Mouse (Mus musculus) limb, embryonic 12.5 days (tissue): Measurements from ENCODE around the gene Ghsr. TPM values are rescaled to one million over a fixed set of nuclear protein-coding genes. Genes with fewer than 3 reads are reported as not detected.
A peak's percentile ranks its signal among the peaks of the same experiment; 100 is the strongest.
"Not testable (repeated sequence)": the region's sequence is repeated elsewhere in the genome, so short reads cannot be mapped to it uniquely, and the experiment has no call there.

Experiments
- ATAC-seq: fragments of 200-750 bp; cut with Nextera tagmentation; 2 replicates; pipeline ENCODE4 v1.8.0; 2017; ENCODE audit warnings: low read depth, moderate TSS enrichment; ENCODE audit not compliant: insufficient number of reproducible peaks, insufficient read depth, low FRiP score, low TSS enrichment
- H3K27ac ChIP-seq: fragments of 300-500 bp; sonication (generic); 2 replicates; pipeline ENCODE4 v1.5.1; 2016; ENCODE audit warnings: mild to moderate bottlenecking, moderate library complexity
- H3K27me3 ChIP-seq: fragments of 300-500 bp; sonication (generic); 2 replicates; pipeline ENCODE4 v1.6.1; 2016; ENCODE audit warnings: mild to moderate bottlenecking, moderate library complexity
- H3K36me3 ChIP-seq: fragments of 300-500 bp; sonication (generic); 2 replicates; pipeline ENCODE4 v1.6.1; 2016; ENCODE audit warnings: mild to moderate bottlenecking, moderate library complexity
- H3K4me1 ChIP-seq: fragments of 300-500 bp; sonication (generic); replicated peaks from 2 replicates; pipeline ENCODE4 v1.6.1; 2016
- H3K4me2 ChIP-seq: fragments of 300-500 bp; sonication (generic); 2 replicates; pipeline ENCODE4 v1.6.1; 2016; ENCODE audit warnings: mild to moderate bottlenecking, moderate library complexity
- H3K4me3 ChIP-seq: fragments of 300-500 bp; sonication (generic); replicated peaks from 2 replicates; pipeline ENCODE4 v1.5.1; 2016; ENCODE audit warnings: mild to moderate bottlenecking
- H3K9ac ChIP-seq: fragments of 300-500 bp; sonication (generic); replicated peaks from 2 replicates; pipeline ENCODE4 v1.6.1; 2016; ENCODE audit warnings: mild to moderate bottlenecking, moderate library complexity
- H3K9me3 ChIP-seq: fragments of 300-500 bp; sonication (generic); 2 replicates; pipeline ENCODE4 v1.6.1; 2016; ENCODE audit warnings: mild to moderate bottlenecking, moderate library complexity
- WGBS: fragments of 180-500 bp; shearing (Covaris S2); methylation state at CpG from one replicate; pipeline ENCODE4 v1.1.7; 2016; 5-methylcytosine and 5-hydroxymethylcytosine counted together
- polyA plus RNA-seq: library from polyadenylated mRNA; unstranded; fragments of >200 nt; fragmentation: Nextera tagmentation; extraction: Ambion mirVana; gene quantifications from 2 replicates; pipeline ENCODE4 v1.2.1, GENCODE M21; 2016

Gene Ghsr
- polyA plus RNA-seq, 1 experiment from 2014 or later = not detected

DNA sequence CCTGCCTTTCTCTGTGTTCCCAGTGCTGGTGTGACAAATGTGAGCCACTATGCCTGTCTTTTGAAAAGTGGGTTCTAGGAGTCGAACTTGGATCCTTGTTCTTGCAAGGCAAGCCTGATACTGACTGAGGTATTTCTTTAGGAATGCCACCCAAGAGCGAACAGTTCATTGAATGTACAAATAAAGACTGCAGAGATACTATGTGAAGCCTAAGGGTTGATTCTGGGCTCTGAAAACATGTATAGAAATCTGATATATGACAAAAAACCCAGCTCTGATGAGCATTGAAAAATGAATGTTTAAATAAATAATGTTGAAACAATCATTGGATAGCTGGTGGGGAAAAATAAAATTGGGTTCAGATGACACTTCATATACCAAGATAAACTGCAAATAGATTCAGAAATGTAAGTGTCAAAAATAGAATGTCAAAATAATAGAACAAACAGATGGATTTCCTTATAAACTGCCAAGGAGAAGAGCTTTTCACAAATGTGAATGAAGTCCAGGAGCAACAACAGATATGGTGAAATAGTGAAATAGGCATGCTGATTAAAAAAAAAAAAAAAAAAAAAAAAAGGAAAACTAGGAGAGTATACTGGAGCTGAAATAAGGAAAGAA, 11.9 kb upstream of the Ghsr start:
- no peak overlapping the region for H3K27ac ChIP-seq
- no peak overlapping the region for H3K9ac ChIP-seq
- no peaks in the 10 kb centered on the region for H3K27me3 ChIP-seq
- no peak overlapping the region for H3K4me2 ChIP-seq
- no peaks in the 10 kb centered on the region for H3K4me1 ChIP-seq
- 77% methylated on average over 2 of the region's 2 CpGs for WGBS
- no peaks in the 10 kb centered on the region for H3K36me3 ChIP-seq
- no peaks in the 10 kb centered on the region for H3K9me3 ChIP-seq
- H3K4me3 ChIP-seq = no peak overlapping the region
- no peak for ATAC-seq

DNA sequence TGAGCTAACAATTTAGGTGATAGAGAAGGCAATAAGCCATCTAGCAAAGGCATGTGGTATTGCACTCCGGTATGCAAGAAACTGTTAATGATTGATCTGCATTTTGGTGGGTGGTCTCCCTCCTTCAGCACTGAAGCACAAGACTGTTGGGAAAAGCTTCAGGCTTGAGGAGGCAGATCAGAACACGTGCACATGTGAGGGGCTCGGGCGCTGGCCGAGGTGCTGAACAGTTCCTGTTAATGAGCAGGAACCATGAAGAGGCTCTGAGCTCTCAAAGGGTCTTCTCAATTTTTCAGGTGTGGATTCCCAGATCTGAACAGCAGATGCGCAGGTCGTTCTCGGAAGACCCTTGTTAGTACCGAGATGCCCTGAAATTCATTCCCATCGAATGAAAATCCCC, 1.0 kb upstream of the Ghsr start:
- Histone ChIP-seq H3K4me1 (peaks cover 5% of the 10 kb centered on the region), H3K36me3 (no peaks in the 10 kb centered on the region), H3K9ac (no peak overlapping the region), H3K27ac (no peak overlapping the region), H3K9me3 (no peaks in the 10 kb centered on the region), H3K4me3 (no peak overlapping the region), H3K27me3 (peaks cover 62% of the 10 kb centered on the region), H3K4me2 (no peak overlapping the region)
- 8% methylated on average over 10 of the region's 10 CpGs for WGBS
- ATAC-seq = no peak

- H3K36me3 ChIP-seq = no peaks in the 10 kb centered on the region
- H3K4me1 ChIP-seq = peaks cover 5% of the 10 kb centered on the region
- H3K9me3 ChIP-seq = no peaks in the 10 kb centered on the region
- peaks cover 64% of the 10 kb centered on the region for H3K27me3 ChIP-seq
- no peak overlapping the region for H3K27ac ChIP-seq
- no peak overlapping the region for H3K4me2 ChIP-seq
- 5% methylated on average over 20 of the region's 20 CpGs for WGBS
- no peak overlapping the region for H3K4me3 ChIP-seq
- no peak overlapping the region for H3K9ac ChIP-seq
- no peak for ATAC-seq
Observed at GRCm38 (mm10) chr3:27370582-27371275, 422 bp upstream of the Ghsr start.

- H3K4me1 ChIP-seq = peaks cover 5% of the 10 kb centered on the region
- no peaks in the 10 kb centered on the region for H3K9me3 ChIP-seq
- no peak overlapping the region for H3K27ac ChIP-seq
- no peak overlapping the region; the same call in 1 of the 2 replicates for H3K9ac ChIP-seq
- peak overlapping the region; percentile 21 for H3K4me3 ChIP-seq
- H3K4me2 ChIP-seq = peak overlapping the region; percentile 45
- no peak for ATAC-seq
- 2% methylated on average over 77 of the region's 77 CpGs for WGBS
- H3K27me3 ChIP-seq = peaks cover 64% of the 10 kb centered on the region
- no peaks in the 10 kb centered on the region for H3K36me3 ChIP-seq
Observed at GRCm38 (mm10) chr3:27371725-27372650, 837 bp downstream of the Ghsr start.

DNA sequence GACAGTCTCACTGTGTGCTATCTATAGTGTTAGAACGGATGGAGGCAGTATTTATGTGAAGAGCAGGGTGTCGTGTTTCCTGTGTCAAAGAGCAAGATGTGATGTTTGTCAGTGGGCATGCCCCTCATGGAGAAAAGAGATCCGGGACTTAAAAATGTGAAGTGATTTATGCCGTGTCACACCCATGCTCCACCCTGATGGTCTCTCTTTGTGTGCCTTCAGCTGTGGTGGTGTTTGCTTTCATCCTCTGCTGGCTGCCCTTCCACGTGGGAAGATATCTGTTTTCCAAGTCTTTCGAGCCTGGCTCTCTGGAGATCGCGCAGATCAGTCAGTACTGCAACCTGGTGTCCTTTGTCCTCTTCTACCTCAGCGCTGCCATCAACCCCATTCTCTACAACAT, 3.2 kb downstream of the Ghsr start:
- peaks cover 5% of the 10 kb centered on the region for H3K4me1 ChIP-seq
- ATAC-seq = no peak
- no peak overlapping the region for H3K4me3 ChIP-seq
- H3K27ac ChIP-seq = no peak overlapping the region
- H3K36me3 ChIP-seq = no peaks in the 10 kb centered on the region
- H3K27me3 ChIP-seq = peaks cover 56% of the 10 kb centered on the region
- no peak overlapping the region for H3K9ac ChIP-seq
- H3K9me3 ChIP-seq = no peaks in the 10 kb centered on the region
- 64% methylated on average over 9 of the region's 9 CpGs for WGBS
- no peak overlapping the region for H3K4me2 ChIP-seq

DNA sequence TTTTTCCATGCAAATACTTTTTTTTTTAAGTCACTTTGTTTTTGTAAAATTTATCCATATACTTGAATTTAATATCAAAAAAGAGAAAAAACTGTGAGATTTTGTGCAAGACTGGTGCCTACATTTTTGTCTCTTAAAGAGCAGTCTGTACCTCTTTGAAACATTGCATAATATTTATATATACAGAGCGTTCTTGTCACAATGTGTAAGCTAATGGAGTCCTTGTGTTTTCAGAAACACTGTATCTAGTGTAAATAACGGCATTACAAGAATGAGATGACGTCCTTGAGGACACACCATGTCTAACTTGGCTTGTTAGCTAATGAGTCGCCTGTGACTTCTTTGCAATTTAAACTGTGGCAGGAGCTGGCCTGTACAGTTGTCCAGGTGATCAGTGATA, 6.8 kb downstream of the Ghsr start:
- Histone ChIP-seq H3K4me1 (no peaks in the 10 kb centered on the region), H3K36me3 (no peaks in the 10 kb centered on the region), H3K9me3 (no peaks in the 10 kb centered on the region), H3K27ac (no peak overlapping the region), H3K4me2 (no peak overlapping the region), H3K9ac (no peak overlapping the region), H3K27me3 (peaks cover 22% of the 10 kb centered on the region), H3K4me3 (no peak overlapping the region)
- WGBS = 77% methylated on average over 4 of the region's 4 CpGs
- ATAC-seq = no peak

DNA sequence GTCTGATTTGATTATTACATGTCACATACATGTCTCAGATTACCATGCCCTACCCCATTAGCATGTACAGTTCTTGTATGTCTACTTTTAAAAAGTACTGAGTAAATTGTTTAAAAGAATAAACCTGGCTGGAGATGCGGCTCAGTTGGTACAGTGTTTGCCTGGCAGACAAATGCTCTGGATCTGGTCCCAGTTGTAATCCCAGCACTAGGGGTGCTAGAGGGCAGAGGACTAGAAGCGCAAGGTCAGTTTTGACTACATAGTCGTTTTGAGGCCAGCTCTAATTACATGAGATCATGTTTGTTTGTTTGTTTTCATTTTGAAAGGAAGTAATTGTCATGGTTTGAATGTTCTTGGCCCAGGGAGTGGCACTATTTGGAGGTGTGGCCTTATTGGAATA, 13.7 kb downstream of the Ghsr start:
- Histone ChIP-seq H3K36me3 (no peaks in the 10 kb centered on the region), H3K27ac (no peak overlapping the region), H3K4me1 (no peaks in the 10 kb centered on the region), H3K9ac (no peak overlapping the region), H3K27me3 (no peaks in the 10 kb centered on the region), H3K4me3 (no peak overlapping the region), H3K9me3 (no peaks in the 10 kb centered on the region), H3K4me2 (no peak overlapping the region)
- no peak for ATAC-seq
- 74% methylated on average over 3 of the region's 3 CpGs for WGBS

- Histone ChIP-seq H3K4me3 (no peak overlapping the region), H3K36me3 (no peaks in the 10 kb centered on the region), H3K4me2 (no peak overlapping the region), H3K9me3 (no peaks in the 10 kb centered on the region), H3K27ac (no peak overlapping the region), H3K27me3 (no peaks in the 10 kb centered on the region), H3K9ac (no peak overlapping the region), H3K4me1 (no peaks in the 10 kb centered on the region)
- 69% methylated on average over 1 of the region's 1 CpGs for WGBS
- no peak for ATAC-seq
Observed at GRCm38 (mm10) chr3:27389923-27390322, 18.8 kb downstream of the Ghsr start.

DNA sequence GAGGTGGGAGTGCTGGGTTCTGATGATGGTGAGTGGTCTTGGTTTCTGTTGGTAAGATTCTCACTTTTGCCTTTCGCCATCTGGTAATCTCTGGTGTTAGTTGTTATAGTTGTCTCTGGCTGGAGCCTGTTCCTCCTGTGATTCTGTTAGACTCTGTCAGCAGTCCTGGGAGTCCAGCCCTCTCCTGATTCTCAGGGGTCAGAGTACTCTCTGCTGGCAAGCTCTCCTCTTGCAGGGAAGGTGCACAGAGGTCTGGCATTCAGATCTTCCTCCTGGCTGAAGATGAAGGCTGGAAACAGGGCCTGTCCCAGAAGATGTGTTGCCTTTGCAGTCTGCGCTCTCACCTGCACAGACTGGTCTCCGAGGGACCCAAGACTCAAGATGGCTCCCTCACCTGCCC, 29.8 kb downstream of the Ghsr start:
- not testable (repeated sequence) for H3K4me2 ChIP-seq, H3K27me3 ChIP-seq, H3K4me1 ChIP-seq, ATAC-seq, H3K9me3 ChIP-seq, H3K36me3 ChIP-seq, H3K9ac ChIP-seq, H3K27ac ChIP-seq, H3K4me3 ChIP-seq
- 93% methylated on average over 3 of the region's 3 CpGs for WGBS

- no peaks in the 10 kb centered on the region for H3K27me3 ChIP-seq
- 88% methylated on average over 3 of the region's 3 CpGs for WGBS
Observed at GRCm38 (mm10) chr3:27406440-27406839, 35.3 kb downstream of the Ghsr start.

DNA sequence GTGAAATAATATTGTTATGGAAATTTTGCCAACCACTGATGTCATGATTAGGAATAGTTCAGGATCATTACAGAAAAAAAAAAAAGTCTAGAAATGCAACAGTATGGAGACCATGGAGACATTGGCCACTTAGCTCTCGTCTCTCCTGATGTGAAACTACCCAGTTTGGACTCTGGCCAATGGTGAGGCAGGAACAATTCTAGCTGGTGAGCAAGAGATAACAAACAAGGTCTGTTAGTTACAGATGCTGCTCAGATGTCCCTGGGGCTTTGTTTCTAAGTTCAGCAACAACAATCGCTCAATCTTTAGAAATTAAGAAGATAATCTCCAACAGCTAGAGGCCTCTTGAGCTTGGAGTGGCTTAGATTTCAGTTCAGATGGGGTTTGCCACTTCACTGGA, 37.4 kb downstream of the Ghsr start:
- Histone ChIP-seq H3K36me3 (no peaks in the 10 kb centered on the region), H3K4me1 (no peaks in the 10 kb centered on the region), H3K4me3 (no peak overlapping the region), H3K4me2 (no peak overlapping the region), H3K9ac (no peak overlapping the region), H3K27me3 (no peaks in the 10 kb centered on the region), H3K27ac (no peak overlapping the region), H3K9me3 (no peaks in the 10 kb centered on the region)
- 77% methylated on average over 2 of the region's 2 CpGs for WGBS
- ATAC-seq = no peak

More at GRCm38 (mm10) chr3:27406440-27406839, 35.3 kb downstream of the Ghsr start:
- H3K36me3 ChIP-seq = no peaks in the 10 kb centered on the region
- H3K4me3 ChIP-seq = no peak overlapping the region
- no peak overlapping the region for H3K9ac ChIP-seq
- H3K4me2 ChIP-seq = no peak overlapping the region
- no peaks in the 10 kb centered on the region for H3K4me1 ChIP-seq
- no peak overlapping the region for H3K27ac ChIP-seq
- H3K9me3 ChIP-seq = no peaks in the 10 kb centered on the region
- ATAC-seq = no peak
